Mouse (Mus musculus) CH12.LX (cell line): Measurements from ENCODE around the gene Gli3. TPM values are rescaled to one million over a fixed set of nuclear protein-coding genes. Genes with fewer than 3 reads are reported as not detected.

Experiments used
- DNase-seq: peaks from one replicate; pipeline ENCODE4 v3.0.0-alpha.2; 2013; ENCODE audit errors: extremely low read depth
- H3K27ac ChIP-seq: 2 replicates; pipeline ENCODE4 v1.5.1; 2012; ENCODE audit warnings: low read depth, mild to moderate bottlenecking, control low read depth, moderate library complexity; ENCODE audit not compliant: insufficient read depth
- H3K27me3 ChIP-seq: replicated peaks from 2 replicates; pipeline ENCODE3; 2012; ENCODE audit warnings: inconsistent platforms
- H3K36me3 ChIP-seq, 2 experiments: replicated peaks in 1 of 2; 2 replicates each; pipeline versions ENCODE3 to v1.6.1; 2012; ENCODE audit warnings: inconsistent platforms in 1 of 2, low read length in 1 of 2, mild to moderate bottlenecking in 1 of 2, mixed read lengths in 1 of 2, moderate library complexity in 1 of 2; ENCODE audit not compliant: control insufficient read depth in 1 of 2, insufficient read depth in 1 of 2
- H3K4me1 ChIP-seq, 2 experiments: 2 replicates each; pipeline ENCODE4 v1.6.1; 2012; ENCODE audit warnings: inconsistent platforms in 1 of 2, moderate library complexity in 1 of 2; ENCODE audit not compliant: insufficient read depth in 2 of 2, control insufficient read depth in 1 of 2
- H3K4me2 ChIP-seq: 2 replicates; pipeline ENCODE4 v1.6.1; 2012; ENCODE audit warnings: low read depth, mild to moderate bottlenecking, control low read depth; ENCODE audit not compliant: poor library complexity, insufficient read depth, severe bottlenecking
- H3K4me3 ChIP-seq, 3 experiments: fragments of 150-350 bp in 1 of 3; sonication (generic) in 1 of 3; replicated peaks in 1 of 3; 2 replicates each; pipeline versions ENCODE3 to v1.5.1; 2011 to 2012; ENCODE audit warnings: low read depth in 2 of 3, low read length in 2 of 3, mild to moderate bottlenecking in 2 of 3, moderate library complexity in 2 of 3, control low read depth in 1 of 3, improper control_type of control experiment in 1 of 3, inconsistent platforms in 1 of 3, mixed read lengths in 1 of 3; ENCODE audit not compliant: poor library complexity in 1 of 3
- H3K79me2 ChIP-seq: replicated peaks from 2 replicates; pipeline ENCODE4 v1.6.1; 2012; ENCODE audit warnings: mild to moderate bottlenecking, moderate library complexity; ENCODE audit not compliant: control insufficient read depth, poor library complexity, insufficient read depth, severe bottlenecking; ENCODE audit errors: extremely low read depth
- H3K9ac ChIP-seq: 2 replicates; pipeline ENCODE4 v1.6.1; 2012; ENCODE audit warnings: low read depth, mild to moderate bottlenecking, control low read depth, moderate library complexity; ENCODE audit not compliant: insufficient read depth
- H3K9me3 ChIP-seq: replicated peaks from 2 replicates; pipeline ENCODE3; 2012; ENCODE audit warnings: low read length, inconsistent platforms, mixed read lengths
- BHLHE40 ChIP-seq: IDR thresholded peaks from 2 replicates; pipeline ENCODE4 v1.6.1; 2011; ENCODE audit warnings: mild to moderate bottlenecking, low read depth, low read length, improper control_type of control experiment
- CHD1 ChIP-seq: IDR thresholded peaks from 2 replicates; pipeline ENCODE4 v1.6.1; 2012; ENCODE audit warnings: low read depth, low read length, improper control_type of control experiment, inconsistent platforms
- CHD2 ChIP-seq: IDR thresholded peaks from 2 replicates; pipeline ENCODE4 v1.6.1; 2011; ENCODE audit warnings: low read length, improper control_type of control experiment
- HCFC1 ChIP-seq: IDR thresholded peaks from 2 replicates; pipeline ENCODE4 v1.6.1; 2012; ENCODE audit warnings: low read depth, mild to moderate bottlenecking, inconsistent platforms, low read length, improper control_type of control experiment
- IRF4 ChIP-seq: IDR thresholded peaks from 2 replicates; pipeline ENCODE4 v1.6.1; 2014; ENCODE audit warnings: low read depth, mild to moderate bottlenecking, inconsistent platforms, low read length, improper control_type of control experiment
- MAFK ChIP-seq: IDR thresholded peaks from 2 replicates; pipeline ENCODE4 v1.6.1; 2011; ENCODE audit warnings: low read length, improper control_type of control experiment; ENCODE audit not compliant: insufficient replicate concordance
- MXI1 ChIP-seq: IDR thresholded peaks from 2 replicates; pipeline ENCODE4 v1.6.1; 2011; ENCODE audit warnings: mild to moderate bottlenecking, low read depth, low read length, improper control_type of control experiment
- NELFE ChIP-seq: IDR thresholded peaks from 2 replicates; pipeline ENCODE4 v1.6.1; 2011; ENCODE audit warnings: low read depth, low read length, improper control_type of control experiment
- NRF1 ChIP-seq: IDR thresholded peaks from 2 replicates; pipeline ENCODE4 v1.6.1; 2014; ENCODE audit warnings: low read depth, mild to moderate bottlenecking, inconsistent platforms, low read length, improper control_type of control experiment, moderate library complexity
- PAX5 ChIP-seq: IDR thresholded peaks from 2 replicates; pipeline ENCODE4 v1.6.1; 2012; ENCODE audit warnings: low read length, inconsistent platforms, mixed read lengths
- POLR2AphosphoS2 ChIP-seq: IDR thresholded peaks from 2 replicates; pipeline ENCODE4 v1.6.1; 2011; ENCODE audit warnings: low read depth, low read length, improper control_type of control experiment
- RAD21 ChIP-seq: IDR thresholded peaks from 2 replicates; pipeline ENCODE4 v1.6.1; 2011; ENCODE audit warnings: low read depth, mild to moderate bottlenecking, low read length, improper control_type of control experiment, moderate library complexity
- RCOR1 ChIP-seq: conservative IDR thresholded peaks from 2 replicates; pipeline ENCODE4 v1.6.1; 2012; ENCODE audit warnings: low read depth, mild to moderate bottlenecking, inconsistent platforms, low read length, improper control_type of control experiment
- SIN3A ChIP-seq: IDR thresholded peaks from 2 replicates; pipeline ENCODE4 v1.6.1; 2012; ENCODE audit warnings: low read length, improper control_type of control experiment, inconsistent platforms
- TBP ChIP-seq: conservative IDR thresholded peaks from 2 replicates; pipeline ENCODE4 v1.6.1; 2011; ENCODE audit warnings: low read depth, low read length, improper control_type of control experiment
- TCF12 ChIP-seq: IDR thresholded peaks from 2 replicates; pipeline ENCODE4 v1.6.1; 2014; ENCODE audit warnings: low read depth, mild to moderate bottlenecking, inconsistent platforms, low read length, improper control_type of control experiment
- UBTF ChIP-seq: IDR thresholded peaks from 2 replicates; pipeline ENCODE4 v1.6.1; 2012; ENCODE audit warnings: low read depth, mild to moderate bottlenecking, inconsistent platforms, low read length, improper control_type of control experiment, moderate library complexity
- USF1 ChIP-seq: IDR thresholded peaks from 2 replicates; pipeline ENCODE4 v1.6.1; 2014; ENCODE audit warnings: low read depth, mild to moderate bottlenecking, inconsistent platforms, low read length, improper control_type of control experiment
- ZC3H11A ChIP-seq: IDR thresholded peaks from 2 replicates; pipeline ENCODE4 v1.6.1; 2012; ENCODE audit warnings: low read depth, mild to moderate bottlenecking, inconsistent platforms, low read length, improper control_type of control experiment
- ZKSCAN1 ChIP-seq: IDR thresholded peaks from 2 replicates; pipeline ENCODE4 v1.6.1; 2012; ENCODE audit warnings: low read depth, inconsistent platforms, low read length, improper control_type of control experiment, borderline replicate concordance
- ZMIZ1 ChIP-seq: IDR thresholded peaks from 2 replicates; pipeline ENCODE4 v1.6.1; 2012; ENCODE audit warnings: low read depth, mild to moderate bottlenecking, inconsistent platforms, low read length, improper control_type of control experiment
- dilution Hi-C: fragments of 300-500 bp; cut with MboI; formaldehyde crosslinking; loops from 2 replicates; pipeline ENCODE4 v1.14.3; 2020; ENCODE audit warnings: low sequenced_read_pairs; ENCODE audit not compliant: extremely low pct_unique_long_range_greater_than_20kb, extremely low pct_ligation_motif_present
- in situ Hi-C: fragments of 300-500 bp; cut with MboI; formaldehyde crosslinking; loops from 3 replicates; pipeline ENCODE4 v1.14.3; 2019; ENCODE audit warnings: low sequenced_read_pairs, low pct_ligation_motif_present, low pct_unique_long_range_greater_than_20kb, mixed read lengths
- polyA plus RNA-seq: library from polyadenylated mRNA; unstranded; fragments of >175 nt; gene quantifications from 2 replicates; pipeline ENCODE4 v1.2.1, GENCODE M21; 2012; ENCODE audit warnings: low read depth; ENCODE audit not compliant: insufficient read length
- total RNA-seq, 2 experiments: library from RNA; depleted of rRNA; stranded (reverse); fragments of 300-350 nt in 1 of 2; fragments of >200 nt in 1 of 2; gene quantifications; 2 replicates each; pipeline ENCODE4 v1.2.3; 2012 to 2014

Gene Gli3
- total and polyA plus RNA-seq, 3 experiments: not detected

DNA sequence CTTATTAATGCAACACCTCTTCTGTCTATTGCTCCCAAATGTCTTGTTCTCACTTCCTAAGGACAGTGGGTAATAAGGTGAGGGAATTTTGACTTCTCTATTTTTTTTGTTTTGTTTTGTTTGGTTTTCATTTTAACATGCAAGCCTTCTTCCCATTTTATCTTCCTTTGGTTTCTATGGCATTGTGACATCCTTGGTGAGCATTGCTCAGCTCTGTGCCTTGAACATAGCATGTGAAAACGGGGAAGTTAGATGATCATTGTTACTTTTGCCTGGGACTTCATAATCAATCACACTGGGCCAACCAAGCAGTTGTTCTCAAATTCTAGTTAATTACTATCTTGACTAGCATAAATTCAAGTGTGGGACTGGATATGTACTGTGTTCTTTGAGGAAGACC is 258.4 kb downstream of the Gli3 start:
- Histone ChIP-seq H3K27ac (no peak overlapping the region), H3K9ac (no peak overlapping the region)
- no peak for TF ChIP-seq UBTF
- no peak for TF ChIP-seq USF1
- no peak for TF ChIP-seq ZC3H11A
- no peak for TF ChIP-seq CHD1
- no peak for TF ChIP-seq RCOR1
- TF ChIP-seq POLR2AphosphoS2: no peak
- no peak for TF ChIP-seq MXI1
- no peak for TF ChIP-seq BHLHE40
- TF ChIP-seq RAD21: no peak
- no peak for TF ChIP-seq NRF1
- TF ChIP-seq MAFK: no peak
- no peak for TF ChIP-seq NELFE
- TF ChIP-seq, all 38 proteins: peak for 0

DNA sequence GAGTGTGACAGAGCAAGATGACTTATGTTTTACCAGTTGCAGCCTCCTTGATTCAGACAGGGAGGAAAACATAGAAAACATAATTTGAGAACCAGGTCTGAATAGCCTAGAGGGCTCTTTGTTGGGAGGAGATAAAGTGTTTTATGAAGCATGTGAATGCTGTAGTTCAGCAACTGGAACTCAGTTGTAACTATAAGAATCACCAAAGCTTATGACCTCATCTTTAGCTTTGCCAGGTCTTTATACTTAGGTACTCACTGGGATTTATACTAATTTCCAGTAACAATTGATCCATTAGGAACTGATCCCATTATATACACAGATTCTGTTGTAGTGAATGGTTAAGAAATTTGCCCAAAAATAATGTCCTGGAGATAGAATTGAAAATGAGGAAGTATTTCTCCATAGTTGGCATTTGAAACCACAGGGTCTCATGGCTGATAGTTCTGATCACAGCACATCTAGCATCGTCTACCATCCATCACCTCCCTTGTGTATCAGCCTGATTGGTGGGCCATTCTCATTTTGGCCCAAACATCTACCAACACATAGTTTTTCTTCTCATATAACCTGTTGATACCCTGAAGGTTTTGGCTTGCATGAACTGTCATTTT is 259.8 kb downstream of the Gli3 start:
- Histone ChIP-seq H3K9ac (no peak overlapping the region), H3K4me3 (no peak overlapping the region), H3K27ac (no peak overlapping the region), H3K4me2 (no peak overlapping the region), H3K9me3 (no peaks in the 10 kb centered on the region), H3K4me1 (no peaks in the 10 kb centered on the region), H3K27me3 (no peaks in the 10 kb centered on the region), H3K79me2 (no peaks in the 10 kb centered on the region), H3K36me3 (no peaks in the 10 kb centered on the region)
- dilution Hi-C loops: no loop called here
- no peak for TF ChIP-seq MXI1
- TF ChIP-seq NELFE: no peak
- TF ChIP-seq POLR2AphosphoS2: no peak
- TF ChIP-seq TCF12: no peak
- no peak for TF ChIP-seq IRF4
- TF ChIP-seq ZKSCAN1: no peak
- TF ChIP-seq NRF1: no peak
- TF ChIP-seq TBP: no peak
- no peak for TF ChIP-seq PAX5
- no peak for TF ChIP-seq BHLHE40
- TF ChIP-seq RCOR1: no peak
- no peak for TF ChIP-seq ZMIZ1
- TF ChIP-seq HCFC1: no peak
- no peak for TF ChIP-seq CHD2
- no peak for TF ChIP-seq ZC3H11A
- TF ChIP-seq RAD21: no peak
- TF ChIP-seq SIN3A: no peak
- in situ Hi-C loops: no loop called here
- DNase-seq: no peak

More for the DNA sequence above, 258.4 kb downstream of the Gli3 start:
- DNase-seq: no peak
- H3K27me3 ChIP-seq: no peaks in the 10 kb centered on the region
- H3K4me3 ChIP-seq: no peak overlapping the region
- dilution Hi-C loops (no loop called here), in situ Hi-C loops (no loop called here)
- no peak overlapping the region for H3K4me2 ChIP-seq
- H3K9me3 ChIP-seq: no peaks in the 10 kb centered on the region
- no peaks in the 10 kb centered on the region for H3K79me2 ChIP-seq
- H3K4me1 ChIP-seq: no peaks in the 10 kb centered on the region
- no peaks in the 10 kb centered on the region for H3K36me3 ChIP-seq
